Mouse (Mus musculus) limb, embryonic 14.5 days (tissue): ENCODE measurements around the gene Rtl1. TPM values are rescaled to one million over a fixed set of nuclear protein-coding genes. Genes with fewer than 3 reads are reported as not detected.

ENCODE experiments used
- ATAC-seq: fragments of 200-750 bp; cut with Nextera tagmentation; 2 replicates; pipeline ENCODE4 v1.8.0; 2017; ENCODE audit warnings: low read depth, moderate number of reproducible peaks, moderate TSS enrichment; ENCODE audit not compliant: low FRiP score
- DNase-seq: peaks from one replicate; pipeline ENCODE4 v3.0.0-alpha.2; 2015; ENCODE audit warnings: low spot score
- H3K27ac ChIP-seq: fragments of 300-500 bp; sonication (generic); replicated peaks from 2 replicates; pipeline ENCODE4 v1.5.1; 2014; ENCODE audit warnings: low read depth, mild to moderate bottlenecking, low read length, moderate library complexity, mixed read lengths
- H3K27me3 ChIP-seq: fragments of 300-500 bp; sonication (generic); 2 replicates; pipeline ENCODE4 v1.6.1; 2014; ENCODE audit warnings: low read length, mixed read lengths; ENCODE audit not compliant: control insufficient read depth, insufficient read depth
- H3K36me3 ChIP-seq: fragments of 300-500 bp; sonication (generic); 2 replicates; pipeline ENCODE4 v1.6.1; 2014; ENCODE audit warnings: mild to moderate bottlenecking, low read length, moderate library complexity, mixed read lengths; ENCODE audit not compliant: control insufficient read depth, insufficient read depth
- H3K4me1 ChIP-seq: fragments of 300-500 bp; sonication (generic); 2 replicates; pipeline ENCODE4 v1.6.1; 2014; ENCODE audit warnings: antibody characterized with exemption, low read length, mixed read lengths; ENCODE audit not compliant: control insufficient read depth, insufficient read depth
- H3K4me2 ChIP-seq: fragments of 300-500 bp; sonication (generic); replicated peaks from 2 replicates; pipeline ENCODE4 v1.6.1; 2014; ENCODE audit warnings: low read depth, mild to moderate bottlenecking, low read length, moderate library complexity; ENCODE audit not compliant: severe bottlenecking
- H3K4me3 ChIP-seq: fragments of 300-500 bp; sonication (generic); replicated peaks from 2 replicates; pipeline ENCODE4 v1.5.1; 2014; ENCODE audit warnings: low read length
- H3K9ac ChIP-seq: fragments of 300-500 bp; sonication (generic); 2 replicates; pipeline ENCODE4 v1.6.1; 2014; ENCODE audit warnings: mild to moderate bottlenecking, low read depth, low read length, moderate library complexity; ENCODE audit not compliant: severe bottlenecking
- H3K9me3 ChIP-seq: fragments of 300-500 bp; sonication (generic); 2 replicates; pipeline ENCODE4 v1.6.1; 2016; ENCODE audit warnings: low read length; ENCODE audit not compliant: control insufficient read depth
- POLR2A ChIP-seq: fragments of 200-500 bp; IDR thresholded peaks from 2 replicates; pipeline ENCODE4 v1.8.0; 2012; ENCODE audit warnings: inconsistent platforms, mild to moderate bottlenecking, moderate library complexity, borderline replicate concordance; ENCODE audit not compliant: insufficient read depth, insufficient read length; ENCODE audit errors: extremely low read depth
- WGBS: fragments of 180-500 bp; shearing (Covaris S2); extraction: QIAGEN DNeasy Blood & Tissue Kit; methylation state at CpG from one replicate; pipeline ENCODE4 v1.1.7; 2014; 5-methylcytosine and 5-hydroxymethylcytosine counted together
- polyA plus RNA-seq, 2 experiments: library from polyadenylated mRNA; depleted of rRNA in 1 of 2; stranded (reverse) in 1 of 2; unstranded in 1 of 2; fragments of >200 nt; fragmentation: Nextera tagmentation in 1 of 2; extraction: Ambion mirVana in 1 of 2; gene quantifications; 2 replicates each; pipeline versions ENCODE4 v1.2.1 to v1.2.3; 2012 to 2014

The Rtl1 gene
- polyA plus RNA-seq, 2 experiments = 4.2 to 6.6 TPM

DNA sequence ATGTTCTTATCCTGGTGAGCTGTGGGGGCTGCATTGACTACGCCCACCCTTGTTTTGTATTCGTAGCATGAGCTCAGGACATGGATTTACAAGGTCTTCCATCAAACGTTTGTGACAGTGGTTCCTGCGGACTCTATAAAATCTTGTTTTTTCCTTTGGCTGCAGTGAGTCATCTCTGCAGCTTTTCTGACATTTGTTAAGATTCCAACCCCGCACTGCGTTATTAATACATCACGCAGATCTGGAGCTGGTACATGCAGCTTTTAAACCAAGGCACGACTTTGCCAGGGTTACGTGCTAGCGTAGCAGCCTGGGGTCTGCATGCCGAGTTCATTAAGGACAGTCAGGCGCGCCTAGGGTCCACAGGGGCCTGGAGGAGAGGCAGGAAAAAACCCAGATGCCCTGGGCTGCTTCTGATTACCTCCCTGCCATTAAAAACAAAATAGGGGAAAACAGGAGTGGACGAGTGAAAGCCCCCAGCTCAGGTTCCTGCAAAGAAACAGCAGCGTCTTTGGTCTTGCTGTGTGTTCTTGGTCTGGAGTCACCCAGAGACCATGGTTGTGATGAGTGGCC lies 44.2 kb downstream of the Rtl1 start:
- no peak for ATAC-seq
- Histone ChIP-seq H3K27ac (no peak overlapping the region), H3K4me3 (no peak overlapping the region), H3K9me3 (no peaks in the 10 kb centered on the region), H3K4me2 (no peak overlapping the region), H3K9ac (no peak overlapping the region), H3K4me1 (peaks cover 23% of the 10 kb centered on the region), H3K36me3 (peaks cover 90% of the 10 kb centered on the region), H3K27me3 (no peaks in the 10 kb centered on the region)
- TF ChIP-seq POLR2A = no peak
- DNase-seq = no peak
- WGBS = 25% methylated on average over 15 of the region's 15 CpGs

- peak; percentile 55 for DNase-seq
- H3K4me1 ChIP-seq = peaks cover 23% of the 10 kb centered on the region
- H3K27ac ChIP-seq = 0 out of 2 replicates have a peak overlapping the region, but pooled peaks have one; percentile 26
- H3K36me3 ChIP-seq = peaks cover 82% of the 10 kb centered on the region
- H3K4me3 ChIP-seq = no peak overlapping the region
- peak; percentile 14; the same call in 1 of the 2 replicates for ATAC-seq
- H3K9ac ChIP-seq = no peak overlapping the region
- TF ChIP-seq POLR2A = no peak
- H3K9me3 ChIP-seq = no peaks in the 10 kb centered on the region
- H3K27me3 ChIP-seq = no peaks in the 10 kb centered on the region
- no peak overlapping the region for H3K4me2 ChIP-seq
- 85% methylated on average over 1 of the region's 1 CpGs for WGBS
These were observed 46.6 kb downstream of the Rtl1 start for GRCm38 (mm10) chr12:109553568-109553967.

DNA sequence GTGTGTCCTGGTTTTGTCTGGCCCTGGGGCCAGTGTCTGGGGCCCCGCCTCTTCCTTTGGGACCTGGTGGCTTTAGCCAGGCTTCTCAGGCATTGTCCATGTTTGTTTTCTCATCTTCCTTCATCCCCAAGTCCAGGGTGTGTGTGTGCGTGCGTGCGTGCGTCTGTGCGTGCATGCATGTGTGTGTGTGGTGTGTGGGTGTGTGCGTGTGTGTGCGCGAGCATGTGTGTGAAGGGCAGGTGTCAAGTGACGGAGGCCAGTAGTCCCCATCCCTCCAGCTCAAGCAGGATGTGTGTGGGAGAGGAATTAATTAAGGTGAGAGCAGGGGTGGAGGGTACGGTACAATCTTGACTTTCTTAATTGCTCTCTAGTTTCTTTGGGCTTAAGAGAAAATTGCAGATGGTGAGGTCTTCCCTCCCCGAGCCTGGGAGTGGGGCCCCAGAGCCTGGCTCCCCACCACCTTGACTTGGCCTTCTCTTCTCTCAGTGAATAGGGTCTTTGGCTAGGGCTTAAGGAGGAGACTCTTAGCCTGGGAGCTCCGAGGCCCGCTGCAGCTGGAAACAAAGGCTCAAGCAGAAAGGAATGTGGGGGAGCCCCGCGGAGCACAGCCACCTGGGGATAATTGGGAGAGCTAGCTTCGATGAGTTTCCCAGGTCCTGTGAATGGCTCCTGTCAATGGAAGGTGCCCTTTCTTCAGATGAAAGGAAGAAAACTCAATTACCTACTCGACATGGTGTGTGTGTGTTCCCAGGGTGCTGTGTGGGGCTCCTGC lies 47.2 kb downstream of the Rtl1 start:
- 33% methylated on average over 18 of the region's 18 CpGs for WGBS

DNA sequence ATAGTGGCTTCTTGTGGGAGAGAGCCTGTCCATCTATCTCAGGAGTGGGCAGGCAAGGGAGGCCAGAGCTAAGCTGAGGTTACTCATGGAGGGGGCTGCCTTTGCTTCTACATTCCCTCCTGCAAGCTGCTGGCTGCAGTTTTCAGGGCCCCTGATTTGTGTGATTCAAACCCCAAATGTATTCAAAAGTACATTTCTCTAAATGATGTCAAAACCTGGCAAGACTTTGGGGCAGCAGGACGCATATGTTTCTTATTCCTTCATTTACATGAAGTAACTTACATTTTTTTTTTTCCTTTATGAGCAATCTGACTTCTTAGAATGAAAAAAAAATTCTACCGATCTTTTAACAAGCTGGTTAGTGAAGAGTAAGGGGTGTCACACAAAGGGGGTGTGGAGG lies 48.4 kb downstream of the Rtl1 start:
- TF ChIP-seq POLR2A = no peak
- no peak for DNase-seq
- Histone ChIP-seq H3K4me1 (peaks cover 23% of the 10 kb centered on the region), H3K9me3 (no peaks in the 10 kb centered on the region), H3K27me3 (no peaks in the 10 kb centered on the region), H3K36me3 (peaks cover 80% of the 10 kb centered on the region), H3K4me3 (no peak overlapping the region), H3K9ac (no peak overlapping the region), H3K27ac (no peak overlapping the region), H3K4me2 (no peak overlapping the region)
- 32% methylated on average over 2 of the region's 2 CpGs for WGBS
- no peak for ATAC-seq

More for the DNA sequence above, 47.2 kb downstream of the Rtl1 start:
- TF ChIP-seq POLR2A = no peak
- 0 out of 2 replicates have a peak, but pooled peaks have one; percentile 25 for ATAC-seq
- no peak overlapping the region for H3K4me2 ChIP-seq
- H3K4me3 ChIP-seq = no peak overlapping the region
- DNase-seq = no peak
- H3K36me3 ChIP-seq = peaks cover 80% of the 10 kb centered on the region
- H3K4me1 ChIP-seq = peaks cover 23% of the 10 kb centered on the region
- no peaks in the 10 kb centered on the region for H3K9me3 ChIP-seq
- H3K9ac ChIP-seq = no peak overlapping the region
- no peaks in the 10 kb centered on the region for H3K27me3 ChIP-seq
- peak overlapping the region; percentile 26; the same call in 1 of the 2 replicates for H3K27ac ChIP-seq

DNA sequence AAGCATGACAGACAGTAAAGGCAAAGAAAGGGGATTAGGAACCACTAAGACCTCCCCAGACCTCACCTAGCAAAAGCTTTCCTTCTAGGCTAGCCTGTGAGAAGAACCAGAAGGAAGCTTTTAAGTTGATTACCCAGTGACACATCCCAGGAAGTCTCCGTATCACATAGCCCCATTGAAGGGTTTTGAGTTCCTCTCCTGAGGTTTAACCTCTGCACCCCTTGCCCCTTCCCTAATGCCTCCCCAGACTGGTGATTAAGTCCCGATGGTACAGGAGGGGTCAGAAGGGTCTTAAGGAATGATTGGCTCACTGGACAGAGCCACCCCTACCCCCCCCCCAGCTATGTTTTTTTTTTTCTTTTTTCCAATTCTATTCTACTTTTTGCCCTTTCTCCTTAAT lies 53.0 kb downstream of the Rtl1 start:
- no peak for DNase-seq
- TF ChIP-seq POLR2A = no peak
- H3K27me3 ChIP-seq = no peaks in the 10 kb centered on the region
- H3K4me2 ChIP-seq = no peak overlapping the region
- H3K4me1 ChIP-seq = peaks cover 4% of the 10 kb centered on the region
- peaks cover 7% of the 10 kb centered on the region for H3K9me3 ChIP-seq
- 31% methylated on average over 2 of the region's 2 CpGs for WGBS
- no peak overlapping the region for H3K27ac ChIP-seq
- H3K4me3 ChIP-seq = no peak overlapping the region
- no peak for ATAC-seq
- H3K36me3 ChIP-seq = peaks cover 53% of the 10 kb centered on the region
- no peak overlapping the region for H3K9ac ChIP-seq
